ENCODE assay signal across 8 mouse cellular contexts in genomic region chr10:60202785-60203184, GRCm38 (mm10). TPM values are rescaled to one million over a fixed set of nuclear protein-coding genes. Genes with fewer than 3 reads are reported as not detected.
A peak's percentile ranks its signal among the peaks of the same experiment; 100 is the strongest.
DNase-seq lines count a peak whose midpoint lies in the region; ATAC-seq and TF ChIP-seq lines count a peak whose summit lies in the region.

No protein-coding gene starts in this region.

- DNase-seq in lung, postnatal 10 days = no peak
- DNase-seq in forebrain, embryonic 10.5 days (ENCODE audit: extremely low spot score, low spot score) = peak; percentile 72
- DNase-seq in limb, embryonic 10.5 days (ENCODE audit: low spot score) = no peak
- DNase-seq in cerebellum, adult 18-20 months = no peak
- no peak for DNase-seq in lung, postnatal 0 days (ENCODE audit: low spot score)
- no peak for DNase-seq in testis, postnatal 10 days (ENCODE audit: low spot score)

- no peak overlapping the region for H3K4me3 ChIP-seq in lung, embryonic 15.5 days
- peak overlapping the region; percentile 26; the same call in 1 of the 2 replicates for H3K4me3 ChIP-seq in forebrain, embryonic 10.5 days
- no peak overlapping the region for H3K4me3 ChIP-seq in limb, embryonic 10.5 days
- no peak overlapping the region for H3K4me3 ChIP-seq in olfactory bulb, adult 2 months (ENCODE audit: insufficient read depth, low read depth, low read length)
- H3K4me3 ChIP-seq in lung, postnatal 0 days (ENCODE audit: low read depth, low read length) = no peak overlapping the region

- 0 out of 2 replicates have a peak, but pooled peaks have one; percentile 17 for ATAC-seq in lung, embryonic 15.5 days (ENCODE audit: borderline replicate concordance, extremely low read depth, low FRiP score, low TSS enrichment)
- no peak for ATAC-seq in lung, postnatal 0 days

- no peaks in the 10 kb centered on the region for H3K27me3 ChIP-seq in lung, embryonic 15.5 days
- no peaks in the 10 kb centered on the region for H3K27me3 ChIP-seq in forebrain, embryonic 10.5 days (ENCODE audit: poor library complexity, severe bottlenecking)
- no peaks in the 10 kb centered on the region for H3K27me3 ChIP-seq in limb, embryonic 10.5 days (ENCODE audit: low read depth, poor library complexity, severe bottlenecking)
- no peaks in the 10 kb centered on the region for H3K27me3 ChIP-seq in lung, postnatal 0 days (replicated peaks; ENCODE audit: insufficient read depth, low read length)

- TF ChIP-seq EP300 in lung, postnatal 0 days (IDR thresholded peaks at IDR 0.05) = no peak

- TF ChIP-seq CTCF in olfactory bulb, adult 2 months (IDR thresholded peaks at IDR 0.05; ENCODE audit: insufficient read depth, low read depth, low read length) = no peak
- TF ChIP-seq CTCF in lung, postnatal 0 days (IDR thresholded peaks at IDR 0.05) = no peak

- H3K4me2 ChIP-seq in lung, embryonic 15.5 days = no peak overlapping the region
- H3K4me2 ChIP-seq in lung, postnatal 0 days (replicated peaks; ENCODE audit: low read depth, low read length) = no peak overlapping the region

- peak overlapping the region; percentile 80 for H3K27ac ChIP-seq in lung, embryonic 15.5 days
- peak overlapping the region; percentile 89 for H3K27ac ChIP-seq in forebrain, embryonic 10.5 days
- peak overlapping the region; percentile 51; the same call in 1 of the 2 replicates for H3K27ac ChIP-seq in limb, embryonic 10.5 days
- peak overlapping the region; percentile 76 for H3K27ac ChIP-seq in olfactory bulb, adult 2 months (ENCODE audit: insufficient read depth, low read depth, low read length)
- H3K27ac ChIP-seq in lung, postnatal 0 days (ENCODE audit: low read length) = no peak overlapping the region

- no peak overlapping the region for H3K9ac ChIP-seq in lung, embryonic 15.5 days
- no peak overlapping the region for H3K9ac ChIP-seq in lung, postnatal 0 days (replicated peaks; ENCODE audit: low read depth)

- peaks cover 41% of the 10 kb centered on the region for H3K4me1 ChIP-seq in lung, embryonic 15.5 days
- H3K4me1 ChIP-seq in forebrain, embryonic 10.5 days = peaks cover 35% of the 10 kb centered on the region
- peaks cover 16% of the 10 kb centered on the region for H3K4me1 ChIP-seq in limb, embryonic 10.5 days
- peaks cover 19% of the 10 kb centered on the region for H3K4me1 ChIP-seq in olfactory bulb, adult 2 months (ENCODE audit: control insufficient read depth, insufficient read depth, low read length)
- H3K4me1 ChIP-seq in lung, postnatal 0 days (ENCODE audit: insufficient read depth, low read depth, low read length) = 0 out of 2 replicates have a peak, but pooled peaks cover 8% of the 10 kb centered on the region

- WGBS in lung, embryonic 15.5 days = 50% methylated on average over 5 of the region's 5 CpGs
- 6% methylated on average over 5 of the region's 5 CpGs for WGBS in forebrain, embryonic 10.5 days
- WGBS in limb, embryonic 10.5 days = 39% methylated on average over 5 of the region's 5 CpGs
- WGBS in olfactory bulb, adult 2 months = 54% methylated on average over 5 of the region's 5 CpGs
- WGBS in lung, postnatal 0 days = 46% methylated on average over 5 of the region's 5 CpGs

- no peaks in the 10 kb centered on the region for H3K36me3 ChIP-seq in lung, embryonic 15.5 days
- peaks cover 6% of the 10 kb centered on the region for H3K36me3 ChIP-seq in forebrain, embryonic 10.5 days (replicated peaks)
- H3K36me3 ChIP-seq in limb, embryonic 10.5 days = no peaks in the 10 kb centered on the region
- H3K36me3 ChIP-seq in lung, postnatal 0 days (ENCODE audit: insufficient read depth, low read length) = no peaks in the 10 kb centered on the region

- TF ChIP-seq POLR2A in olfactory bulb, adult 2 months (IDR thresholded peaks at IDR 0.05; ENCODE audit: insufficient read depth, low read depth, low read length) = no peak

- no peaks in the 10 kb centered on the region for H3K9me3 ChIP-seq in lung, embryonic 15.5 days
- H3K9me3 ChIP-seq in forebrain, embryonic 10.5 days = no peaks in the 10 kb centered on the region
- no peaks in the 10 kb centered on the region for H3K9me3 ChIP-seq in limb, embryonic 10.5 days (replicated peaks)
- no peaks in the 10 kb centered on the region for H3K9me3 ChIP-seq in lung, postnatal 0 days (ENCODE audit: low read length)

RNA-seq across cellular contexts. Expression of gene Chst3, which starts 16.3 kb away (rescaled TPM):
- 2.5 TPM in 2 replicates for polyA plus RNA-seq in lung, embryonic 15.5 days (2015; fragmentation: Nextera tagmentation; extraction: Ambion mirVana)
- polyA plus RNA-seq in forebrain, embryonic 10.5 days (2016; fragmentation: Nextera tagmentation; extraction: Ambion mirVana) = 2.1 and 2.4 TPM in 2 replicates
- 1.4 and 2.0 TPM in 2 replicates for polyA plus RNA-seq in limb, embryonic 10.5 days (2016; fragmentation: Nextera tagmentation; extraction: Ambion mirVana)
- not detected in 2 replicates for polyA plus RNA-seq in olfactory bulb, adult 2 months (2012; ENCODE audit: insufficient read depth, insufficient read length, low replicate concordance, missing spikeins)
- polyA plus RNA-seq in lung, postnatal 0 days (2015; fragmentation: Nextera tagmentation; extraction: Ambion mirVana) = 1.8 TPM in 2 replicates
